Mouse (Mus musculus): ENCODE data around the gene Tsc1.

DNA sequence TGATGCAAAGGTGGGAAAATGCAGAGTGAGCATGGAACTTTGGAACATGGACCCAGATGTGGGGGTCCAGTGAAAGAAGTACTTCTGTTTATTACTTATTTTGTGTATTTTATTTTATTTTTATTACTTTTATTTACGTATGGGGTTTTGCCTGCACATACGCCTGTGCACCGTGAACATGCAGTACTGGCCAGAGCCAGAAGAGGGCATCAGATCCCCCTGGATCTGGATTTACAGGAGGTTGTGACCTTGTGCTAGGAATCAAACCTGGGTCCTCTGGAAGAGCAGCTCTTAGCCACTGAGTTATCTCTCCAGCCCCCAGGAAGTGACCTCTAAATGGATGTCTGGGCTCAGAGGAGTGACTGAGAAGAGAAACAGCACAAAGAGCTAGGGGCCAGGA, 16.2 kb upstream of the Tsc1 start:
- TF ChIP-seq EP300 (IDR thresholded peaks at IDR 0.05; ENCODE audit: low read depth): no peak
- peak; percentile 53 for TF ChIP-seq CTCF (IDR thresholded peaks at IDR 0.05; ENCODE audit: low read depth)

All from liver, postnatal 0 days (tissue).